Mouse (Mus musculus): ENCODE measurements around the gene Ly6c2.
"Not testable (repeated sequence)": the region's sequence is repeated elsewhere in the genome, so short reads cannot be mapped to it uniquely, and the experiment has no call there.

GRCm38 (mm10) chr15:75062030-75062574 is 49.7 kb downstream of the Ly6c2 start:
- TF ChIP-seq CTCF (IDR thresholded peaks at IDR 0.05; ENCODE audit: extremely low read depth, insufficient read depth, insufficient read length, insufficient replicate concordance), result peak; percentile 46; the same call in 1 of the 2 replicates
- not testable (repeated sequence) for TF ChIP-seq POLR2A (IDR thresholded peaks at IDR 0.05; ENCODE audit: low read depth, low read length)

Data from spleen, adult 2 months (tissue).